Mouse (Mus musculus): ENCODE measurements around the gene Cartpt.
"Not testable (repeated sequence)": the region's sequence is repeated elsewhere in the genome, so short reads cannot be mapped to it uniquely, and the experiment has no call there.

- not testable (repeated sequence) for TF ChIP-seq GATA1 (IDR thresholded peaks at IDR 0.05; ENCODE audit: borderline replicate concordance, low read length); CTCF (IDR thresholded peaks at IDR 0.05; ENCODE audit: low read depth, low read length); TAL1 (conservative IDR thresholded peaks at IDR 0.05; ENCODE audit: low read depth, low read length); POLR2AphosphoS5 (IDR thresholded peaks at IDR 0.05; ENCODE audit: insufficient replicate concordance, low read depth, low read length)
Observed at GRCm38 (mm10) chr13:99852416-99852815, 48.5 kb downstream of the Cartpt start.
